Mouse (Mus musculus): ENCODE measurements around the gene Tapt1. TPM values are rescaled to one million over a fixed set of nuclear protein-coding genes. Genes with fewer than 3 reads are reported as not detected.

Gene Tapt1
- polyA plus RNA-seq, 1 experiment from 2014 or later: 31.0 TPM

GRCm38 (mm10) chr5:44199109-44199508 is 27.3 kb downstream of the Tapt1 start:
- 96% methylated on average over 4 of the region's 4 CpGs for WGBS
- ATAC-seq (replicated peaks; ENCODE audit: low FRiP score) (no peak), DNase-seq (ENCODE audit: low spot score) (no peak)
- Histone ChIP-seq H3K4me2 (ENCODE audit: low read depth, low read length, severe bottlenecking) (no peak overlapping the region), H3K27me3 (ENCODE audit: control insufficient read depth, insufficient read depth, low read length) (no peaks in the 10 kb centered on the region), H3K9ac (ENCODE audit: low read length) (no peak overlapping the region), H3K9me3 (ENCODE audit: control insufficient read depth, low read length) (no peaks in the 10 kb centered on the region), H3K36me3 (ENCODE audit: control insufficient read depth, insufficient read depth, low read length) (no peaks in the 10 kb centered on the region), H3K27ac (ENCODE audit: low read depth, low read length) (no peak overlapping the region), H3K4me1 (replicated peaks; ENCODE audit: control insufficient read depth, insufficient read depth, low read length) (no peaks in the 10 kb centered on the region), H3K4me3 (ENCODE audit: low read depth, low read length) (no peak overlapping the region)

DNA sequence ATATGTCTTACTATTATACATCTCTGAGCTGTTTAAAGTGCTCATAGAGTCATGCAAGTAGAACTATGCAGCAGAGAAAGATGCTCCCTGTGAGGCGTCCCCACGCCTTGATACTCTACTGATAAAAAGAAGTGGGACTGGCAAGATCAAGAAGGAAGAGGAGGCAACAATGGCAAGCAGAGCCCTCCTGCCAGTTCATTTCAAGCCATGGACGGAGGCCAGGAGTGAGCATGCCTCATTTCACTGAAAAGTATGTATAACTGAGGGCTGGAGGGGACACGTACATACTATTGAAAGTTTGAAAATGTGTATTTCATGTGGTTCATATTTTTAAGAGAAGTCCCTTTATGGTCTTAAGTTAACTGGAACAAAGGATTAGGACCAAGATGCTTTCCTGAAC is 28.0 kb downstream of the Tapt1 start:
- H3K4me2 ChIP-seq (ENCODE audit: low read depth, low read length, severe bottlenecking): no peak overlapping the region
- no peaks in the 10 kb centered on the region for H3K4me1 ChIP-seq (replicated peaks; ENCODE audit: control insufficient read depth, insufficient read depth, low read length)
- H3K27me3 ChIP-seq (ENCODE audit: control insufficient read depth, insufficient read depth, low read length): no peaks in the 10 kb centered on the region
- no peak for ATAC-seq (replicated peaks; ENCODE audit: low FRiP score)
- DNase-seq (ENCODE audit: low spot score): no peak
- no peaks in the 10 kb centered on the region; the same call in 1 of the 2 replicates for H3K36me3 ChIP-seq (ENCODE audit: control insufficient read depth, insufficient read depth, low read length)
- no peak overlapping the region for H3K4me3 ChIP-seq (ENCODE audit: low read depth, low read length)
- 86% methylated on average over 4 of the region's 4 CpGs for WGBS
- H3K9ac ChIP-seq (ENCODE audit: low read length): no peak overlapping the region
- no peaks in the 10 kb centered on the region for H3K9me3 ChIP-seq (ENCODE audit: control insufficient read depth, low read length)
- H3K27ac ChIP-seq (ENCODE audit: low read depth, low read length): no peak overlapping the region

- ATAC-seq (replicated peaks; ENCODE audit: low FRiP score) (no peak), DNase-seq (ENCODE audit: low spot score) (no peak)
- Histone ChIP-seq H3K27me3 (ENCODE audit: control insufficient read depth, insufficient read depth, low read length) (no peaks in the 10 kb centered on the region), H3K36me3 (ENCODE audit: control insufficient read depth, insufficient read depth, low read length) (no peaks in the 10 kb centered on the region; the same call in 1 of the 2 replicates), H3K4me1 (replicated peaks; ENCODE audit: control insufficient read depth, insufficient read depth, low read length) (no peaks in the 10 kb centered on the region), H3K9me3 (ENCODE audit: control insufficient read depth, low read length) (no peaks in the 10 kb centered on the region), H3K9ac (ENCODE audit: low read length) (no peak overlapping the region), H3K27ac (ENCODE audit: low read depth, low read length) (no peak overlapping the region), H3K4me3 (ENCODE audit: low read depth, low read length) (no peak overlapping the region), H3K4me2 (ENCODE audit: low read depth, low read length, severe bottlenecking) (no peak overlapping the region)
- 92% methylated on average over 5 of the region's 5 CpGs for whole genome bisulfite sequencing
Observed at GRCm38 (mm10) chr5:44197806-44198205, 28.6 kb downstream of the Tapt1 start.

- Histone ChIP-seq H3K36me3 (ENCODE audit: control insufficient read depth, insufficient read depth, low read length) (no peaks in the 10 kb centered on the region; the same call in 1 of the 2 replicates), H3K4me1 (replicated peaks; ENCODE audit: control insufficient read depth, insufficient read depth, low read length) (no peaks in the 10 kb centered on the region), H3K9me3 (ENCODE audit: control insufficient read depth, low read length) (no peaks in the 10 kb centered on the region), H3K9ac (ENCODE audit: low read length) (no peak overlapping the region), H3K27ac (ENCODE audit: low read depth, low read length) (no peak overlapping the region), H3K27me3 (ENCODE audit: control insufficient read depth, insufficient read depth, low read length) (no peaks in the 10 kb centered on the region), H3K4me2 (ENCODE audit: low read depth, low read length, severe bottlenecking) (no peak overlapping the region), H3K4me3 (ENCODE audit: low read depth, low read length) (no peak overlapping the region)
- no peak for ATAC-seq (replicated peaks; ENCODE audit: low FRiP score)
- DNase-seq (ENCODE audit: low spot score): no peak
- WGBS: 93% methylated on average over 4 of the region's 4 CpGs
Observed at GRCm38 (mm10) chr5:44196167-44196566, 30.3 kb downstream of the Tapt1 start.

- Histone ChIP-seq H3K4me3 (ENCODE audit: low read depth, low read length) (no peak overlapping the region), H3K4me2 (ENCODE audit: low read depth, low read length, severe bottlenecking) (no peak overlapping the region), H3K27ac (ENCODE audit: low read depth, low read length) (no peak overlapping the region), H3K27me3 (ENCODE audit: control insufficient read depth, insufficient read depth, low read length) (no peaks in the 10 kb centered on the region), H3K4me1 (replicated peaks; ENCODE audit: control insufficient read depth, insufficient read depth, low read length) (no peaks in the 10 kb centered on the region), H3K9me3 (ENCODE audit: control insufficient read depth, low read length) (no peaks in the 10 kb centered on the region), H3K9ac (ENCODE audit: low read length) (no peak overlapping the region), H3K36me3 (ENCODE audit: control insufficient read depth, insufficient read depth, low read length) (no peaks in the 10 kb centered on the region; the same call in 1 of the 2 replicates)
- ATAC-seq (replicated peaks; ENCODE audit: low FRiP score) (no peak), DNase-seq (ENCODE audit: low spot score) (no peak)
Observed at GRCm38 (mm10) chr5:44187370-44187769, 39.1 kb downstream of the Tapt1 start.

GRCm38 (mm10) chr5:44181669-44182068 is 44.8 kb downstream of the Tapt1 start:
- Histone ChIP-seq H3K4me2 (ENCODE audit: low read depth, low read length, severe bottlenecking) (no peak overlapping the region), H3K27me3 (ENCODE audit: control insufficient read depth, insufficient read depth, low read length) (no peaks in the 10 kb centered on the region), H3K4me1 (replicated peaks; ENCODE audit: control insufficient read depth, insufficient read depth, low read length) (no peaks in the 10 kb centered on the region), H3K36me3 (ENCODE audit: control insufficient read depth, insufficient read depth, low read length) (no peaks in the 10 kb centered on the region; the same call in 1 of the 2 replicates), H3K27ac (ENCODE audit: low read depth, low read length) (no peak overlapping the region), H3K4me3 (ENCODE audit: low read depth, low read length) (no peak overlapping the region), H3K9ac (ENCODE audit: low read length) (no peak overlapping the region), H3K9me3 (ENCODE audit: control insufficient read depth, low read length) (no peaks in the 10 kb centered on the region)
- no peak for ATAC-seq (replicated peaks; ENCODE audit: low FRiP score)
- DNase-seq (ENCODE audit: low spot score): no peak
- 95% methylated on average over 3 of the region's 3 CpGs for WGBS

- H3K27ac ChIP-seq (ENCODE audit: low read depth, low read length): no peak overlapping the region
- WGBS: 83% methylated on average over 3 of the region's 3 CpGs
- DNase-seq (ENCODE audit: low spot score) (no peak), ATAC-seq (replicated peaks; ENCODE audit: low FRiP score) (no peak)
- H3K4me3 ChIP-seq (ENCODE audit: low read depth, low read length): no peak overlapping the region
- no peaks in the 10 kb centered on the region; the same call in 1 of the 2 replicates for H3K36me3 ChIP-seq (ENCODE audit: control insufficient read depth, insufficient read depth, low read length)
- H3K4me1 ChIP-seq (replicated peaks; ENCODE audit: control insufficient read depth, insufficient read depth, low read length): no peaks in the 10 kb centered on the region
- no peaks in the 10 kb centered on the region for H3K9me3 ChIP-seq (ENCODE audit: control insufficient read depth, low read length)
- no peaks in the 10 kb centered on the region for H3K27me3 ChIP-seq (ENCODE audit: control insufficient read depth, insufficient read depth, low read length)
- no peak overlapping the region for H3K9ac ChIP-seq (ENCODE audit: low read length)
- H3K4me2 ChIP-seq (ENCODE audit: low read depth, low read length, severe bottlenecking): no peak overlapping the region
Observed at GRCm38 (mm10) chr5:44180450-44180849, 46.0 kb downstream of the Tapt1 start.

DNA sequence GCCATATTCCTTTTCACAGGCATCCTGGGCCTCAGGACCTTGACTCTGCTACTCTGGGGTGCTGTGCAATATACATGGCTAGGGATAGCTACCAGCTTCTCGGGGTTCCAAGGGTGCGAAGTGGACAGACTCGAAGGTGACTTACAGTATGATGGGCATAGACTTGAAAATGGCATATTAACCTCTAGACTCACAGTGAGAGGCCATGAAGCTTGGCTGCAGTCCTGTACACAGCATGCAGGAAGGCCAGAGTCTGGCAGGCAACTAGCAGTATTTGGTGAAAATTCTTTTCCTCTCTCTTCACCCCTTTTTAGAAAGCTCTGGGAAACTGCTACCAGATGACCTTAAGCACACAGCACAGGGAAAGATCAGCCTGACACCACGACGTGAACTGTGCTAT is 52.4 kb downstream of the Tapt1 start:
- ATAC-seq (replicated peaks; ENCODE audit: low FRiP score) (no peak), DNase-seq (ENCODE audit: low spot score) (no peak)
- H3K27ac ChIP-seq (ENCODE audit: low read depth, low read length): no peak overlapping the region
- no peak overlapping the region for H3K4me3 ChIP-seq (ENCODE audit: low read depth, low read length)
- WGBS: 88% methylated on average over 5 of the region's 5 CpGs
- H3K4me1 ChIP-seq (replicated peaks; ENCODE audit: control insufficient read depth, insufficient read depth, low read length): no peaks in the 10 kb centered on the region
- no peaks in the 10 kb centered on the region for H3K9me3 ChIP-seq (ENCODE audit: control insufficient read depth, low read length)
- no peaks in the 10 kb centered on the region; the same call in 1 of the 2 replicates for H3K36me3 ChIP-seq (ENCODE audit: control insufficient read depth, insufficient read depth, low read length)
- H3K27me3 ChIP-seq (ENCODE audit: control insufficient read depth, insufficient read depth, low read length): no peaks in the 10 kb centered on the region
- no peak overlapping the region for H3K4me2 ChIP-seq (ENCODE audit: low read depth, low read length, severe bottlenecking)
- H3K9ac ChIP-seq (ENCODE audit: low read length): no peak overlapping the region

DNA sequence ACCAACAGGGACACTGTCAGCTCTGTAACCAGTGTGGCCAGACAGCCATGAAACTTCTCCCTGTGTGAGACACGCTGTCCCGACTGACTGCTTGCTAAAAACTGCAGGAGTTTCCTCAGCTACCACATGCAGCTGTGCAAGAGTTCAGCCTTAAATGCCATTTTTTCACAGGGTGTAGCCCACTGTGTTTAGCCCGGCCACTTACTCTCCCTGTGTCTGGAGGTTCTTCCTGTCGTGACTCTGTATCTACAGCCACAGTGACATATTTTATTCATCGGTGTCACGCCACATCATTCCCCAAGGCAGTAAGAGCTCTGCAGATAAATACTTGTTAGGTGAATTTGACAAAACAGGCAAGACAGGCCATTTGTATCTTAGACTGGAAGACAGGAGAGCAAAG is 59.6 kb downstream of the Tapt1 start:
- DNase-seq (ENCODE audit: low spot score): no peak
- no peaks in the 10 kb centered on the region for H3K4me1 ChIP-seq (replicated peaks; ENCODE audit: control insufficient read depth, insufficient read depth, low read length)
- H3K4me3 ChIP-seq (ENCODE audit: low read depth, low read length): no peak overlapping the region
- no peak overlapping the region for H3K27ac ChIP-seq (ENCODE audit: low read depth, low read length)
- no peak overlapping the region for H3K4me2 ChIP-seq (ENCODE audit: low read depth, low read length, severe bottlenecking)
- H3K36me3 ChIP-seq (ENCODE audit: control insufficient read depth, insufficient read depth, low read length): no peaks in the 10 kb centered on the region
- H3K27me3 ChIP-seq (ENCODE audit: control insufficient read depth, insufficient read depth, low read length): no peaks in the 10 kb centered on the region
- H3K9ac ChIP-seq (ENCODE audit: low read length): no peak overlapping the region
- WGBS: 86% methylated on average over 6 of the region's 6 CpGs
- no peak for ATAC-seq (replicated peaks; ENCODE audit: low FRiP score)
- H3K9me3 ChIP-seq (ENCODE audit: control insufficient read depth, low read length): no peaks in the 10 kb centered on the region
